Mouse (Mus musculus) midbrain, embryonic 16.5 days (tissue): Measurements from ENCODE around the gene Casq1. TPM values are rescaled to one million over a fixed set of nuclear protein-coding genes. Genes with fewer than 3 reads are reported as not detected.

Experiments used
- ATAC-seq: fragments of 200-750 bp; cut with Nextera tagmentation; 2 replicates; pipeline ENCODE4 v1.8.0; 2017; ENCODE audit warnings: moderate TSS enrichment
- H3K27ac ChIP-seq: fragments of 300-500 bp; sonication (generic); 2 replicates; pipeline ENCODE4 v1.5.1; 2014; ENCODE audit warnings: mild to moderate bottlenecking, low read length, mixed read lengths
- H3K27me3 ChIP-seq: fragments of 300-500 bp; sonication (generic); 2 replicates; pipeline ENCODE4 v1.6.1; 2014; ENCODE audit warnings: low read depth, low read length, mixed read lengths; ENCODE audit not compliant: control insufficient read depth, insufficient read depth
- H3K36me3 ChIP-seq: fragments of 300-500 bp; sonication (generic); 2 replicates; pipeline ENCODE4 v1.6.1; 2014; ENCODE audit warnings: mild to moderate bottlenecking, low read length, moderate library complexity, mixed read lengths; ENCODE audit not compliant: control insufficient read depth, insufficient read depth
- H3K4me1 ChIP-seq: fragments of 300-500 bp; sonication (generic); 2 replicates; pipeline ENCODE4 v1.6.1; 2014; ENCODE audit warnings: mild to moderate bottlenecking, low read length, mixed read lengths; ENCODE audit not compliant: control insufficient read depth, insufficient read depth
- H3K4me2 ChIP-seq: fragments of 300-500 bp; sonication (generic); 2 replicates; pipeline ENCODE4 v1.6.1; 2014; ENCODE audit warnings: mild to moderate bottlenecking, low read length, mixed read lengths
- H3K4me3 ChIP-seq: fragments of 300-500 bp; sonication (generic); 2 replicates; pipeline ENCODE4 v1.5.1; 2014; ENCODE audit warnings: low read depth, mild to moderate bottlenecking, low read length, moderate library complexity, mixed read lengths
- H3K9ac ChIP-seq: fragments of 300-500 bp; sonication (generic); 2 replicates; pipeline ENCODE4 v1.6.1; 2014; ENCODE audit warnings: low read depth, low read length, mixed read lengths
- H3K9me3 ChIP-seq: fragments of 300-500 bp; sonication (generic); replicated peaks from 2 replicates; pipeline ENCODE4 v1.6.1; 2014; ENCODE audit warnings: mild to moderate bottlenecking, low read length, mixed read lengths; ENCODE audit not compliant: control insufficient read depth, poor library complexity, severe bottlenecking
- WGBS: fragments of 180-500 bp; shearing (Covaris S2); extraction: QIAGEN DNeasy Blood & Tissue Kit; methylation state at CpG from one replicate; pipeline ENCODE4 v1.1.7; 2014; 5-methylcytosine and 5-hydroxymethylcytosine counted together
- polyA plus RNA-seq: library from polyadenylated mRNA; unstranded; fragments of >200 nt; fragmentation: Nextera tagmentation; extraction: Ambion mirVana; gene quantifications from 2 replicates; pipeline ENCODE4 v1.2.1, GENCODE M21; 2015

Gene Casq1
- polyA plus RNA-seq, 1 experiment from 2014 or later = 1.8 TPM

GRCm38 (mm10) chr1:172202894-172203522 lies 16.7 kb downstream of the Casq1 start:
- H3K36me3 ChIP-seq = peaks cover 13% of the 10 kb centered on the region
- peaks cover 68% of the 10 kb centered on the region for H3K4me1 ChIP-seq
- H3K9me3 ChIP-seq = no peaks in the 10 kb centered on the region
- no peak overlapping the region for H3K4me3 ChIP-seq
- peak overlapping the region; percentile 93 for H3K4me2 ChIP-seq
- H3K9ac ChIP-seq = peak overlapping the region; percentile 91
- no peaks in the 10 kb centered on the region for H3K27me3 ChIP-seq
- no peak for ATAC-seq
- 5% methylated on average over 2 of the region's 2 CpGs for WGBS
- H3K27ac ChIP-seq = peak overlapping the region; percentile 96

GRCm38 (mm10) chr1:172201967-172202880 lies 17.4 kb downstream of the Casq1 start:
- WGBS = 4% methylated on average over 14 of the region's 14 CpGs

GRCm38 (mm10) chr1:172200871-172201447 lies 18.7 kb downstream of the Casq1 start:
- Histone ChIP-seq H3K4me2 (peak overlapping the region; percentile 93), H3K27ac (peak overlapping the region; percentile 96), H3K9ac (peak overlapping the region; percentile 52; the same call in 1 of the 2 replicates), H3K36me3 (peaks cover 21% of the 10 kb centered on the region), H3K4me1 (peaks cover 58% of the 10 kb centered on the region), H3K27me3 (no peaks in the 10 kb centered on the region), H3K4me3 (peak overlapping the region; percentile 13; the same call in 1 of the 2 replicates), H3K9me3 (no peaks in the 10 kb centered on the region)
- peak; percentile 61 for ATAC-seq
- WGBS = 9% methylated on average over 6 of the region's 7 CpGs

More at GRCm38 (mm10) chr1:172201967-172202880, 17.4 kb downstream of the Casq1 start:
- Histone ChIP-seq H3K27ac (peak overlapping the region; percentile 96), H3K9me3 (no peaks in the 10 kb centered on the region), H3K36me3 (peaks cover 18% of the 10 kb centered on the region), H3K4me1 (peaks cover 64% of the 10 kb centered on the region), H3K27me3 (no peaks in the 10 kb centered on the region), H3K4me3 (peak overlapping the region; percentile 28), H3K4me2 (peak overlapping the region; percentile 93), H3K9ac (peak overlapping the region; percentile 91)
- ATAC-seq = no peak

GRCm38 (mm10) chr1:172200161-172200560 lies 19.5 kb downstream of the Casq1 start:
- H3K4me2 ChIP-seq = peak overlapping the region; percentile 42

GRCm38 (mm10) chr1:172198996-172199395 lies 20.7 kb downstream of the Casq1 start:
- Histone ChIP-seq H3K9me3 (no peaks in the 10 kb centered on the region), H3K4me1 (peaks cover 44% of the 10 kb centered on the region), H3K9ac (no peak overlapping the region), H3K27ac (no peak overlapping the region), H3K36me3 (peaks cover 21% of the 10 kb centered on the region), H3K4me3 (no peak overlapping the region), H3K27me3 (no peaks in the 10 kb centered on the region), H3K4me2 (no peak overlapping the region)
- ATAC-seq = no peak
- WGBS = 89% methylated on average over 4 of the region's 4 CpGs

More at GRCm38 (mm10) chr1:172200161-172200560, 19.5 kb downstream of the Casq1 start:
- Histone ChIP-seq H3K9ac (0 out of 2 replicates have a peak overlapping the region, but pooled peaks have one; percentile 23), H3K27ac (peak overlapping the region; percentile 96), H3K36me3 (peaks cover 21% of the 10 kb centered on the region), H3K4me3 (no peak overlapping the region), H3K4me1 (peaks cover 53% of the 10 kb centered on the region), H3K27me3 (no peaks in the 10 kb centered on the region), H3K9me3 (no peaks in the 10 kb centered on the region)
- no peak for ATAC-seq
- 79% methylated on average over 5 of the region's 5 CpGs for WGBS

- ATAC-seq = no peak
- Histone ChIP-seq H3K27me3 (no peaks in the 10 kb centered on the region), H3K27ac (no peak overlapping the region), H3K36me3 (peaks cover 25% of the 10 kb centered on the region), H3K9ac (no peak overlapping the region), H3K4me3 (no peak overlapping the region), H3K9me3 (no peaks in the 10 kb centered on the region), H3K4me1 (peaks cover 37% of the 10 kb centered on the region), H3K4me2 (no peak overlapping the region)
- 85% methylated on average over 8 of the region's 8 CpGs for WGBS
Measured at GRCm38 (mm10) chr1:172198316-172198715, 21.4 kb downstream of the Casq1 start.

- Histone ChIP-seq H3K27ac (no peak overlapping the region), H3K27me3 (no peaks in the 10 kb centered on the region), H3K4me3 (no peak overlapping the region), H3K4me1 (peaks cover 32% of the 10 kb centered on the region), H3K9ac (no peak overlapping the region), H3K4me2 (no peak overlapping the region), H3K36me3 (peaks cover 25% of the 10 kb centered on the region), H3K9me3 (no peaks in the 10 kb centered on the region)
- 73% methylated on average over 5 of the region's 5 CpGs for WGBS
- ATAC-seq = no peak
Measured at GRCm38 (mm10) chr1:172197851-172198250, 21.8 kb downstream of the Casq1 start.

GRCm38 (mm10) chr1:172197146-172197545 lies 22.5 kb downstream of the Casq1 start:
- no peak overlapping the region for H3K27ac ChIP-seq
- H3K9ac ChIP-seq = no peak overlapping the region
- H3K36me3 ChIP-seq = peaks cover 25% of the 10 kb centered on the region
- no peak overlapping the region for H3K4me2 ChIP-seq
- H3K4me3 ChIP-seq = no peak overlapping the region
- no peaks in the 10 kb centered on the region for H3K9me3 ChIP-seq
- H3K4me1 ChIP-seq = peaks cover 25% of the 10 kb centered on the region
- H3K27me3 ChIP-seq = no peaks in the 10 kb centered on the region
- ATAC-seq = no peak
- WGBS = 89% methylated on average over 3 of the region's 3 CpGs
